Mouse (Mus musculus): Measurements from ENCODE around the gene Jarid2.

The Jarid2 gene

DNA sequence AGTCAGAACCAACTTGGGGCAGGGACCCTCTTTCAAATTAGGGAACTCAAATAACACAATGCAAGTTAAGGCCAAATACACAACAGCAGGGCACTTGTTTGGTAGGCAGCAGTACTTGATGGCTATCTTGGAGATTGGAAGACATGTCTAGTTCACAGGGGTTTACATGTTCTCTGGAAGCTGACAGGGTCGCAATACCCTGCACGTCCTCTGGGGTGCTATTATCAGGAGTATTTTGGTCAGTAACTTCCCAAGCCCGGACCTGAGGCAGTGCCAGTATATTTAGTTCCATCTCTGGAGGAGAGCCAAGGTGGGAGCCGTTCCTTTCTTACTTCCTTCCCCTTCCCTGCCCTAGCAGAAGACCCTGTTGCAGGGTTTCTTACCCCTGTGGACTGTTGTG, 186.7 kb downstream of the Jarid2 start:
- DNase-seq (ENCODE audit: low spot score): no peak

DNA sequence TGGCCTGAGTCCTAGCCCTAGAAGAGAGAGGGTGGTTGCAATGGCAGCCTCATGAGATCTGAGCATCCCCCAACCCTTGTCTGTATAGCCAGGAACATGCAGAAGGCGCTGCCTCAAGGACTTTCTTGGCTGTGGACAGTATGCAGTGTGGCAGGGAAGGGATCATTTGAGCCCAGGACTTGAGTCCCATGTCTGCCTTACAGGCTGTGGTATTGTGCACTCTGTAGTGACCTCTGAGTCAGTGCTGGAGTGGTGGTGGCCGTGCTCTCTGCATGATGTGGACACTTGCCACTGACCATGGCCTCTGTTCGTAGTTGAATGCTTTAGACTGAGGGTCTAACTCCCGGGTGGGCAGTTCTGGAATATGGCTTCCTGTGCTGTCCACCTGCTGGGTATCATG, 187.9 kb downstream of the Jarid2 start:
- no peak for DNase-seq (ENCODE audit: low spot score)

DNA sequence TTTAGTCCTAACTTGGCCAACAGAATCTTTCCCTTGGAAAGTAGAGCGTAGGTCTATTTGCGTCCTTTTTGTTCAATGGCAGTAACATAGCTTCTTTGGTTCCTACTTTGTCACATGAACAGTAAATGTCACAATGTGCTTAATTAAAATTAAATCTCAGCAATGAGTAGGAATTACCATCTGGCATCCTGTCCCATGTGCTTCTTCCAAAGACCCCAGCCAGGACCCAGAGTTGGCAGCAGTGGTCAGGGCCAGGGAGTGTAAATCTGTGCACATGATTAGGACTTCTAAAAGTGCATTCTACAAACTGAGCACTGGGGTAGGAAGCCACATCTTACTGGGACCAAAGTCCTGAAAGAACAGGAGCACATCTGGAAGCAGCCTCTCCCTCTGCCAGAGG, 189.0 kb downstream of the Jarid2 start:
- DNase-seq (ENCODE audit: low spot score): no peak

DNA sequence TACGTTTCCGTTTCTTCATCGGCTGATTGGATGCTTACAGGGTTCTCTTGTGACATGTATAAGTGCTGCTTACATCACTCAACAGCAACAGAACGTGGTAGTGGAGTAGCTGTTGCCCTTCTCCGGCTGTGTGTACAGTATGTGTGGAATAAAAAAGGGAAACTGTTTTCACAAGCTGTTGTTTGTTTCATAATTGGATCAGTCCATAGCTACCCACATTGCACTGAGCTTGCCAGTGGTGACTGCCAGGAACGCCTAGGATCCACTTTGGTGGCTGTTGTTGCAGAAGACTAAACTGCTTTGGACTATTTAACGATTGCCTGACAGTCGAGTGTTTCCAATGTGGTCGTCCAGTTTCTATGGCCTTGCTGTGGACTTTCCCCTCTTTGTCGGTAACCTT, 191.8 kb downstream of the Jarid2 start:
- DNase-seq (ENCODE audit: low spot score): no peak

DNA sequence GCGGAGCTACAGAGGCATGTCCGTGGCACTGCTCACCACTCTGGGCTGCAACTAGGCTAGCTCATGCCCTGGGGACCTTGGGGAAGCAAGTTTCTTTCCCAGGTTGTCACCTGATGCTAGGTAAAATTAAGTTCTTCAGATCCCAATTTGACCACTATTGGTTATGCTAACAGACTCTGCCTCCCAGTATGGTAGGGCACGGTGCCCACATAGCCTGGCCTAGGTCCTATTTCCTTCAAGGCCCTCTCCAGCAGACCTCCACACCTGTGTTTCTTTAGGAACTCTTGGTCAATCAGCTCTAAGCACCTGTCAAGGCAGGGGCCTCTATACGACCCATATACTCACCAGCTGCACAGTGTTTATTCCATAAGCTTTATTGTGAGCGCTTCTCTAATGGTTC, 192.4 kb downstream of the Jarid2 start:
- DNase-seq (ENCODE audit: low spot score): no peak

GRCm38 (mm10) chr13:44924042-44924441, 194.8 kb downstream of the Jarid2 start:
- no peak for DNase-seq (ENCODE audit: low spot score)

DNA sequence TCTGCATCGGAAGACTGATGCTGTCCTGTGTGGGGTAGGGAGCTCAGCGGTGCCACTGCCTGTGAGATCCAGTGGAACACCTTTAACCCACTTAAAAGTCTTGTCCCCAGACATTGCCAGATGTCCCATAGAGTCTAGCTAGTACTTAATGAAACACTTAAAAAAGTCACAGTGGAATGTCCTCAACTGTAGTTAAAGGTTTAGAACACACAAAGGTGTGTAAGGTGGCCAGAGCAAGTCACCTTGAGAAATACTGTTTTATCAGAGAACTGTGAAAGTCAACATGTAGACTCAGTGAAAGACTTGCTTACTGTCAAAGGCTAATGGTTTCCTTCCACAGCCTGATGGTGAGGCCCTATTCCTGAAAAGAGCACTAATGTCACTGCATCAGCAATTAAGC, 195.9 kb downstream of the Jarid2 start:
- DNase-seq (ENCODE audit: low spot score): no peak

DNA sequence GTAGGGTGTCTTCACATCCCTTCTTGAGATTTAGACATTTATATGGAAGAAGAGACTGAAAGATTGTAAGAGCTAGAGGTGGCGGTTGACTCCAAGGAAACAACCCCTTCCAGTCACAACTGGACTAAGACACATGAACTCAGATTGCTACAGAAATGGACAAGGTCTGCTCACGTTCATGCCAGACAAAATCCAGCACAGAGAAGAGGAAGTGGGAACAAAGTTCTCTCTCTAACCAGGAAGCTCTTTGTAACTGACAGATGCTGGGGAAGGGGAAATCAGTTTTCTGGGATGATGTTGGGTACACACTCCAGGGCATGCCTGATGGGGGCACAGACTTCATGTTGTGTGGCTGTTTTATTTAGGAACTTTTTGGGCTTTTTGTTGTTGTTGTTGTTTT, 197.0 kb downstream of the Jarid2 start:
- no peak for DNase-seq (ENCODE audit: low spot score)

DNA sequence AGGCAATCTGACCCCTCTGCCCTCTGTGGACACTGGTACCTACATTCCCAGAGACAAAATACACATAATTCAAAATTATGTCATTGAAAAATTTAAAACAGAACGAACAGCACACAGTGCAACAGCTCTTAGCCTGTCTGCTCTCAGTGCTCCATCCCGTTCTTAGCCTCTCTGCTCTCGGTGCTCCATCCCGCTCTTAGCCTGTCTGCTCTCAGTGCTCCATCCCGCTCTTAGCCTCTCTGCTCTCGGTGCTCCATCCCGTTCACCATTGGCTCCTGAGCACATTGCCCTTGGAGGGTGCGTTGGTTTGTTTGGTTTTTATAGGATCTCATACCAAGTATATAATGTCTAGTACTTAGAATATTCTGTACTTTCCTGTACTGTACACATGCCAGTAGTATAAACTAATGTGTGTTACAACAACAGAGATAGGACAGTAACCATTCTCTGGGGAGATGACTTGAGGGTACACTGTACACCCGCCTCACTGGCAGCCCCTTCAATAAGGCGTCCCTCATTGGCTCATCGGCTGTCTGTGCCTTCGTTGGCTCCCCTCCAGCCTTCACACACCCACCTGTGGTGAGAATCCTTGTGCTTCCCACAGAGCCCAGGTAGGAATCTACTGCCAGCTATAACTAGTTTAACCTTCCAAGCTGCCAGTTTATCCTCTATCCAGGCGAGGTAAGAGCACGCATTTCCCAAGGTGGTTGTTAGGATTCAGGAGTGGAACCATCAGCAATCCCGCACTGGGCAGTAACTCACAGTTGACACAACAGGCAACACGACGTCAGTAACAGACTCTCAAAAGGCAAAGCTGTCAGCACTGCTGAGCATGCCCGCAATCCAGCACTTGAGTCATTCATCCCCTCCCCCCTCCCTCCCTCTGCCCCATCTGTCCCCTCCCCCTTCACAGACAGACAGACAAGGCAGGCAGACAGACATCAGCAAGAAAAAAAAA, 203.3 kb downstream of the Jarid2 start:
- DNase-seq (ENCODE audit: low spot score): no peak

GRCm38 (mm10) chr13:44933575-44933974, 204.3 kb downstream of the Jarid2 start:
- no peak for DNase-seq (ENCODE audit: low spot score)

GRCm38 (mm10) chr13:44937681-44938080, 208.4 kb downstream of the Jarid2 start:
- DNase-seq (ENCODE audit: low spot score): no peak

DNA sequence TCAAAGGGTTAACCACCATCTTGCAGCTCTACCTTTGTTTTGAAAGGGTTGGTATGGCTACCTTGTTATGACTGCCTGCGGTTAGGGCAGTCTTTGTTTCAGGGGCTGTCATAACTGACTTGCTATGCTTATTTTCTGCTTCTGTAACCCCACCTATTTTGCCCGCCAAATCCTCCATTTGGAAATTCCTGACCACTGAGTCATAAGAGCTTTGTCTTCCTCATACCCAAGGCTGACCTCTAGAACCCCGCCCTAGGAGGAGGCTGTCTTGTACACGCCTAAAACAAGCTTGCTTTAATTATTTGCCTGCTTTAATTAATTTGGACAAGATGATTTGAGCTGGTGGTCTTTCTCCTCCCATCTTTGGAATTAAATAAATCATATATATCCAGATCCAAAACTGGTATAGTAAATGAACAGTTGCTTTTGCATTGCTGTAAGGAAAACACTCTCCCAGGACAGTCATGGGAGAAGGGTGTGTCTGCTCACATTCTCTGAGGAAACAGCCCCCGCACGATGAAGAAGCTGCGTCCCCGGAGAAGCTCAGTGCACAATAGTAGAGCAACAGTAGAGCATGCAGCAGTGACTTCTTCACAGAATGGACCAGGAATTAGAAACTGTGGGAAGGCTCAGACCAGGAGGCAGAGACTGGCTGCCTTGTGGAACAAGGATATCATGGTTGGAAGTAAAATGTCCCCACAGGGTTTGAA, 210.2 kb downstream of the Jarid2 start:
- no peak for DNase-seq (ENCODE audit: low spot score)

- DNase-seq (ENCODE audit: low spot score): peak; percentile 60
Measured at GRCm38 (mm10) chr13:44943618-44944017, 214.3 kb downstream of the Jarid2 start.

- no peak for DNase-seq (ENCODE audit: low spot score)
Measured at GRCm38 (mm10) chr13:44946880-44947635, 217.8 kb downstream of the Jarid2 start.

DNA sequence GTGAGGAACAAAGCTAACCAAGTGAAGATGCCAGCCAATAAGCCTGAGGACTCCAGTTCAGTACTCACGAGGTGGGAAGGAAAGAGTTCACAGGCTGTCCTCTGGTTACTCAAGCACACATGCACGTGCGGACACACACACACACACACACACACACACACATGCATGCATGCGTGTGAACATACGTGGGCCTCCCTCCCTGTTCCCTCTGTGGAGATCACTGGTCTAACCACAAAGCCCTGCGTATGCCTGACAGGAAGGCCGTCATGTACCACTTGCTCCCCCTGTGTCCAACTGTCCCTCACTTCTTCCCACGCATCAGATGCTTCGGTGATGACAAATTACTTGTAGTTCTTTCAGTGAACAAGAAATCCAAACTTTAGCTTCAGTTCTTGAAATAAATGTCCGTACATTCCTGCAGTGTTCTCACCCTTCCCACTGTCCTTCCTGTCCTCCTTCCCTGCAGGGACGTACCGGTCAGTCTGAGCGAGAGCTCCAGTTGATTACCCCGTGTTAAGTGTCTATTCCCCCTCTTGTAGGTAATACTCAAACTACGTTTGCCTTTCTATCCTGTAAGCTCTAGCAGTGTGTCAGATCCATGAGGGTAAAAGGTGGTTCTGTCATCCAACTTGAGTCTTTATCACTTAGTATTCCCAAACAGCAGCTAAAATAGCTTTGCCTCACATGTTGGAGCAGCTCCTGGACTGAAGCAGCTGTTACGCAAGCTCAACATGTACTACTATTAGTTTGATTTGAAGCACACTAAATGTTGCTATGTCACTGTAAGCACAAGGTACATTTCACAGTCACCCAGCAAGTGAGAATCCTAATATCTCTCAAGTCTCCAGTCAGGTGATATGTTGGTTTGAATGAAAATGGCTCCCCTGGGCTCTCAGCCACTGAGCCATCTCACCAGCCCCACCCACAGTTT, 219.3 kb downstream of the Jarid2 start:
- no peak for DNase-seq (ENCODE audit: low spot score)

- DNase-seq (ENCODE audit: low spot score): no peak
Measured at GRCm38 (mm10) chr13:44952393-44953086, 223.3 kb downstream of the Jarid2 start.

GRCm38 (mm10) chr13:44953546-44954231, 224.4 kb downstream of the Jarid2 start:
- no peak for DNase-seq (ENCODE audit: low spot score)

DNA sequence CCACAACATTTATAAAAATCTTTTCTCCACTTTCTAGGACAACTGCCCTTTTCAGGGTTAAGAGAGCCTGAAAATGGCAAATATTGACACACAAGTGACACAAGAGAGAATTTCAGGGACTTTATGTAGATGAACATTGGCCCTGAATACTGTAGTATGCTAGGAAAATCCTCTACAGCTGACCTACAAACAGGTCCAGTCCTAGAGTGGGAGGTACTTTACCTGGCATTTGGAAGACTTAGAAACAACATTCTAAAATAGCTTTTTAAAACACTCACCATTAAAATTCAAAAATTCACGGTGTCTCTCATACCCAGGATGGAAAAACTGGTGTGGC, 224.9 kb downstream of the Jarid2 start:
- DNase-seq (ENCODE audit: low spot score): no peak

DNA sequence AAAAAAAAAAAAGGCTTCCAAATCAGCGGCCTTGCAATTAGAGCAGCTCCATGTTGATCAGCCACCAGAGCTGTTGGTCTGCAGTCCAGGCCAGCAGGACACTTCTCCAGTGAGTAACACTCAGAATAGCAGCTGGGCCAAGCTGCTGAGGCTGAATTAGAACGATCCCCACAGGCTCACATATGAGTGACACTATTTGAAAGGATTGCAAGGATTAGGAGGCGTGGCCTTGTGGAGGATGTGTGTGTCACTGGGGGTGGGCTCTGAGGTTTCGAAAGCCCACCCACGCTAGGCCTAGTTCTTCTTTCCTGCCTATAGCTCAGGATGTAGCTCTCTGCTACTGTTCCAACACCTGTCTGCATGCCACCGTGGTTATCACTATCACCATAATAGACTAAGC, 226.5 kb downstream of the Jarid2 start:
- DNase-seq (ENCODE audit: low spot score): no peak

- no peak for DNase-seq (ENCODE audit: low spot score)
Measured at GRCm38 (mm10) chr13:44957049-44957448, 227.8 kb downstream of the Jarid2 start.
